Mouse (Mus musculus): ENCODE measurements around the gene Defb25. TPM values are rescaled to one million over a fixed set of nuclear protein-coding genes. Genes with fewer than 3 reads are reported as not detected.

Gene Defb25
- polyA plus RNA-seq, 1 experiment from 2014 or later: not detected

GRCm38 (mm10) chr2:152626774-152627591, 4.1 kb upstream of the Defb25 start, which contains the start of gene Rem1:
Gene Rem1, plus strand, starts transcription at chr2:152626951.
- Histone ChIP-seq H3K4me1 (replicated peaks) (peaks cover 9% of the 10 kb centered on the region), H3K27me3 (peaks cover 74% of the 10 kb centered on the region), H3K36me3 (replicated peaks) (no peaks in the 10 kb centered on the region), H3K4me2 (peak within 1 kb of the TSS; percentile 45), H3K27ac (replicated peaks) (no peak within 1 kb of the TSS), H3K9me3 (replicated peaks) (no peaks in the 10 kb centered on the region), H3K9ac (no peak within 1 kb of the TSS), H3K4me3 (replicated peaks) (peak within 1 kb of the TSS; percentile 33)
- no peak for ATAC-seq (ENCODE audit: insufficient read depth)
- 1% methylated on average over 59 of the region's 59 CpGs for WGBS (ENCODE audit: insufficient replicate concordance)

- H3K9me3 ChIP-seq (replicated peaks): no peaks in the 10 kb centered on the region
- no peak overlapping the region for H3K4me3 ChIP-seq (replicated peaks)
- peaks cover 68% of the 10 kb centered on the region for H3K27me3 ChIP-seq
- no peak for ATAC-seq (ENCODE audit: insufficient read depth)
- no peak overlapping the region for H3K9ac ChIP-seq
- no peak overlapping the region for H3K27ac ChIP-seq (replicated peaks)
- no peaks in the 10 kb centered on the region for H3K36me3 ChIP-seq (replicated peaks)
- 17% methylated on average over 1 of the region's 1 CpGs for WGBS (ENCODE audit: insufficient replicate concordance)
- no peak overlapping the region for H3K4me2 ChIP-seq
- peaks cover 9% of the 10 kb centered on the region for H3K4me1 ChIP-seq (replicated peaks)
Observed at GRCm38 (mm10) chr2:152625256-152625655, 2.4 kb upstream of the Defb25 start.

- WGBS (ENCODE audit: insufficient replicate concordance): 48% methylated on average over 2 of the region's 2 CpGs
- no peak overlapping the region for H3K27ac ChIP-seq (replicated peaks)
- H3K4me1 ChIP-seq (replicated peaks): peaks cover 9% of the 10 kb centered on the region
- H3K27me3 ChIP-seq: peaks cover 61% of the 10 kb centered on the region
- ATAC-seq (ENCODE audit: insufficient read depth): no peak
- no peaks in the 10 kb centered on the region for H3K9me3 ChIP-seq (replicated peaks)
- no peaks in the 10 kb centered on the region for H3K36me3 ChIP-seq (replicated peaks)
- no peak overlapping the region for H3K9ac ChIP-seq
- no peak overlapping the region for H3K4me2 ChIP-seq
- no peak overlapping the region for H3K4me3 ChIP-seq (replicated peaks)
Observed at GRCm38 (mm10) chr2:152624566-152624965, 1.7 kb upstream of the Defb25 start.

- WGBS (ENCODE audit: insufficient replicate concordance): 53% methylated on average over 13 of the region's 13 CpGs
- peaks cover 37% of the 10 kb centered on the region for H3K27me3 ChIP-seq
Observed at GRCm38 (mm10) chr2:152622151-152622550, 702 bp downstream of the Defb25 start.

GRCm38 (mm10) chr2:152620367-152621134, 2.3 kb downstream of the Defb25 start:
- no peak for ATAC-seq (ENCODE audit: insufficient read depth)
- 34% methylated on average over 9 of the region's 9 CpGs for WGBS (ENCODE audit: insufficient replicate concordance)

More at GRCm38 (mm10) chr2:152622151-152622550, 702 bp downstream of the Defb25 start:
- Histone ChIP-seq H3K9ac (no peak overlapping the region), H3K4me1 (replicated peaks) (peaks cover 7% of the 10 kb centered on the region), H3K36me3 (replicated peaks) (no peaks in the 10 kb centered on the region), H3K4me2 (no peak overlapping the region), H3K4me3 (replicated peaks) (no peak overlapping the region), H3K9me3 (replicated peaks) (no peaks in the 10 kb centered on the region), H3K27ac (replicated peaks) (no peak overlapping the region)
- no peak for ATAC-seq (ENCODE audit: insufficient read depth)

GRCm38 (mm10) chr2:152617374-152617773, 5.5 kb downstream of the Defb25 start:
- H3K27ac ChIP-seq (replicated peaks): no peak overlapping the region
- no peak overlapping the region for H3K4me3 ChIP-seq (replicated peaks)
- H3K27me3 ChIP-seq: no peaks in the 10 kb centered on the region
- no peaks in the 10 kb centered on the region for H3K36me3 ChIP-seq (replicated peaks)
- no peaks in the 10 kb centered on the region for H3K9me3 ChIP-seq (replicated peaks)
- H3K9ac ChIP-seq: no peak overlapping the region
- no peak overlapping the region for H3K4me2 ChIP-seq
- no peaks in the 10 kb centered on the region for H3K4me1 ChIP-seq (replicated peaks)
- WGBS (ENCODE audit: insufficient replicate concordance): 55% methylated on average over 5 of the region's 5 CpGs
- ATAC-seq (ENCODE audit: insufficient read depth): no peak

More at GRCm38 (mm10) chr2:152620367-152621134, 2.3 kb downstream of the Defb25 start:
- Histone ChIP-seq H3K27me3 (peaks cover 21% of the 10 kb centered on the region), H3K9me3 (replicated peaks) (no peaks in the 10 kb centered on the region), H3K4me1 (replicated peaks) (no peaks in the 10 kb centered on the region), H3K9ac (no peak overlapping the region), H3K4me2 (no peak overlapping the region), H3K27ac (replicated peaks) (no peak overlapping the region), H3K4me3 (replicated peaks) (no peak overlapping the region), H3K36me3 (replicated peaks) (no peaks in the 10 kb centered on the region)

GRCm38 (mm10) chr2:152616470-152616869, 6.4 kb downstream of the Defb25 start:
- ATAC-seq (ENCODE audit: insufficient read depth): no peak
- Histone ChIP-seq H3K9ac (no peak overlapping the region), H3K9me3 (replicated peaks) (no peaks in the 10 kb centered on the region), H3K27me3 (no peaks in the 10 kb centered on the region), H3K4me3 (replicated peaks) (no peak overlapping the region), H3K36me3 (replicated peaks) (no peaks in the 10 kb centered on the region), H3K4me2 (no peak overlapping the region), H3K4me1 (replicated peaks) (no peaks in the 10 kb centered on the region), H3K27ac (replicated peaks) (no peak overlapping the region)
- WGBS (ENCODE audit: insufficient replicate concordance): 19% methylated on average over 6 of the region's 6 CpGs

GRCm38 (mm10) chr2:152615563-152615962, 7.3 kb downstream of the Defb25 start:
- WGBS (ENCODE audit: insufficient replicate concordance): 9% methylated on average over 7 of the region's 7 CpGs
- no peak for ATAC-seq (ENCODE audit: insufficient read depth)
- no peaks in the 10 kb centered on the region for H3K4me1 ChIP-seq (replicated peaks)
- no peaks in the 10 kb centered on the region for H3K27me3 ChIP-seq
- H3K36me3 ChIP-seq (replicated peaks): no peaks in the 10 kb centered on the region
- H3K27ac ChIP-seq (replicated peaks): no peak overlapping the region
- no peak overlapping the region for H3K9ac ChIP-seq
- no peak overlapping the region for H3K4me3 ChIP-seq (replicated peaks)
- H3K9me3 ChIP-seq (replicated peaks): no peaks in the 10 kb centered on the region
- H3K4me2 ChIP-seq: no peak overlapping the region

- ATAC-seq (ENCODE audit: insufficient read depth): no peak
- WGBS (ENCODE audit: insufficient replicate concordance): 38% methylated on average over 8 of the region's 8 CpGs
- H3K9me3 ChIP-seq (replicated peaks): no peaks in the 10 kb centered on the region
- H3K9ac ChIP-seq: no peak overlapping the region
- no peaks in the 10 kb centered on the region for H3K4me1 ChIP-seq (replicated peaks)
- H3K4me2 ChIP-seq: no peak overlapping the region
- H3K27me3 ChIP-seq: no peaks in the 10 kb centered on the region
- H3K36me3 ChIP-seq (replicated peaks): no peaks in the 10 kb centered on the region
- H3K27ac ChIP-seq (replicated peaks): no peak overlapping the region
- no peak overlapping the region for H3K4me3 ChIP-seq (replicated peaks)
Observed at GRCm38 (mm10) chr2:152612193-152612592, 10.7 kb downstream of the Defb25 start.

GRCm38 (mm10) chr2:152608719-152609118, 14.1 kb downstream of the Defb25 start:
- 50% methylated on average over 1 of the region's 1 CpGs for WGBS (ENCODE audit: insufficient replicate concordance)
- Histone ChIP-seq H3K36me3 (replicated peaks) (no peaks in the 10 kb centered on the region), H3K9ac (no peak overlapping the region), H3K9me3 (replicated peaks) (no peaks in the 10 kb centered on the region), H3K4me3 (replicated peaks) (no peak overlapping the region), H3K4me2 (no peak overlapping the region), H3K4me1 (replicated peaks) (no peaks in the 10 kb centered on the region), H3K27ac (replicated peaks) (no peak overlapping the region), H3K27me3 (no peaks in the 10 kb centered on the region)
- ATAC-seq (ENCODE audit: insufficient read depth): no peak

GRCm38 (mm10) chr2:152607746-152608145, 15.1 kb downstream of the Defb25 start:
- Histone ChIP-seq H3K4me2 (no peak overlapping the region), H3K4me3 (replicated peaks) (no peak overlapping the region), H3K36me3 (replicated peaks) (no peaks in the 10 kb centered on the region), H3K27ac (replicated peaks) (no peak overlapping the region), H3K9ac (no peak overlapping the region), H3K27me3 (no peaks in the 10 kb centered on the region), H3K4me1 (replicated peaks) (no peaks in the 10 kb centered on the region), H3K9me3 (replicated peaks) (no peaks in the 10 kb centered on the region)
- ATAC-seq (ENCODE audit: insufficient read depth): no peak
- WGBS (ENCODE audit: insufficient replicate concordance): 47% methylated on average over 6 of the region's 6 CpGs

Data from liver, embryonic 15.5 days (tissue).